Mouse (Mus musculus) 3134 (cell line): ENCODE results near the gene Fzd2.

Experiments
- DNase-seq: peaks from one replicate; pipeline ENCODE4 v3.0.0-alpha.2; 2011; ENCODE audit warnings: low spot score; ENCODE audit not compliant: insufficient read length; ENCODE audit errors: extremely low read depth

Fzd2 gene

DNA sequence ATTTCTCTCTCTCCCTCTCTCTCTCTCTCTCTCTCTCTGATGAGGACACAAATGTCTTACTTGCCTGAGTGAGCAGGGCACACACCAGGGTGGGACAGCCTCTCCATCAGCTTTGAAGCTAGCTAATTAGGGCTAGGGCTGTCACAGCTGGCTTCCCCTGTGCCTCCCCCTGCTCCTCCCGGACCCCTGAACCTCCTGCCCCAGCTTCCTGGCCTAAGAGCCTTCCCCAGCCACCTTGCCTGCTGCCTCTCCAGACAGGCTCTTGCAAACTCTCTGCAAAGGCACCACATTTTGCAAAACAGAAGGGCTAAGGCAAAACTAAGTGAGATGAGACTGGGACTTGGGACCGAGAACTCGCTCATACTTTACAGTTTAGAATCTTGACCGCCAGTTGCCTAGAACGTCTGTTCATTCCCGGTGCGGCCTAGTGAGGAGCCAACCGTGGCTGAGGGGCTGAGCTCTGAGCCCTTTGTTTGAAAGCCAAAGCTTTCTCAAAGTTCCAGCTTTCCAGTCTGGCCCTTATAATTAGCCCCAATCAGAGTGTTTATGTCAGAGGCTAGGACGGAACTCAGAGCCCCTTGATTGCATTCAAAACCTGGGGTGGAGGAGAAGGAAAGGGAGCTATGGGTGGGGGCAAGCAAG lies 6.6 kb downstream of the Fzd2 start:
- DNase-seq = no peak

DNA sequence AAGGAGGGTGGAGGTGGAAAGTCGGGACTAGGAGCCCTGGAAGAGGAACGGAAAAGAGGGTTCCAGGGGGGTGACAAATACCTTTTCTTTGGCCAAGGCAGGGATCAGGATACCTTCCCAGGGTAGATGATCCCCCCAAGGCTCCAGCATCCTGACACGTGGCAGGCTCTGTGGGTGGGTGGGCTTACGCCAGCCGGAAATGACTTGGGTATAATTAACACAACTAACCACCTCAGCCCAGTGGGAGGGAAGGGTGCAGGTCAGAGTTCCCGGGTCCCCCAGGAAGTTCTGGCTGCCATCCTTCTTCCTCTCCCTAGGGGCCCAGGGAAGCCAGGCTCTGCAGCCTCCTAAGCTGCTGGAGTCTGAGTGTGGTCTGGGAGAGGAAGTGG lies 7.1 kb downstream of the Fzd2 start:
- DNase-seq = no peak

DNA sequence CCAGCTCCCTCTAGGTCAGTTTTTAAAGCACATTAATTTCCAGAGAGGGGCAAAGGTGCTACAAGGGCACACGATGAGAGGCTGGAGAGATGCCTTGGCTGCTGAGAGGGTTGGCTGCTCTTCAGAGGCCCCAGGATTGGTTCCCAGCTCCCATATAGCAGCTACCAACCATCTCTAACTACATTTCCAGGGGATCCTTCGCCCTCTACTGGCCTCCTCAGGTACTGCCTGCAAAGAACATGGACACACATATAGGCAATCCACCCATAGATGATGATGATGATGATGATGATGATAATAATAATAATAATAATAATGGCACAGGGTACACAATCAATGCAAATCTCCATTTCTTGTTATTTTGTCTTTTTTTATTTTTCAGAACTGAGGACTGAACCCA lies 15.3 kb downstream of the Fzd2 start:
- no peak for DNase-seq

DNA sequence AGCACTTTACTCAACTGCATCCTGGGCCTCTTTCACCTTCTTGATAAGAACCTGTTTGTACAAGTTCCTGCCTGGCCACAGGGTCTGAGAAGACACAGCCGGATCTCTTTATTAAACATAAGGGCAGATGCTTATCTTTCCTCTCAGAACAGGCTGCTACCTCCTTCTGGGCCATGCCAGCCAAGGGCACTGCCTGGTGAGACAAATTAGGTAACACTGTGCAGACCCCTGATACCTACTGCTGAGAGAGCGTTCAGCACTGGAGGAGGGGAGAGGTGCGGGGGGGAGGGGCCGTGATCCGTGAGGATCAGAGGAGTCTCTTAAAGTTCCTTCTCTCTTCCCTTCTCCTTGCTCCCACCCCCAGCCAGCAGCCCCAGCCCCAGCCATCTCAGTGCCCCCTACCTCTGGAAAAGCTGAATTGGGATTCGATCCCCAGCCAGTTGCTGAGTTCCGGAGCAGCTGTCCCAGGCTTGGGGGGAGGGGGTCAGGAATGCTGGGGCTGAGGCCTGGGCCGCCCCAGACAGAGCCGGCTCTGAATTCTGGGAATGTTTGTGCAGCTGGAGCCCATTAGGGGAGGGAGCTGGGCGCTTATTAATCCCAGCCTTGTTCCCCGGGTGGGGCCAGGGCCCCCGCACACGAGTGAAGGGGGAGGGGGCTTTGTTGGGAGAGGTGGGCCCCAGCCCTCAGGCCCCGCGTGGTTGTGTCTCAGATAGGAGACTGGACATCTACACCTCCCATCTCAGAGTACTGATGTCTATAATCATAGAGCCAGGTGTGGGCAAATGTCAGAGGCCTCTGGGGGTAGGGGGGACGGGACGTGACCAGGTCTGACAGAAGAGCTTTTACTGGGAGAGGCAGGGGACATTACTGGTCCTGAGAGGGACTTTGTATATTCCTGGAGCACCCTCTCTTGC lies 19.9 kb downstream of the Fzd2 start:
- DNase-seq = no peak

DNA sequence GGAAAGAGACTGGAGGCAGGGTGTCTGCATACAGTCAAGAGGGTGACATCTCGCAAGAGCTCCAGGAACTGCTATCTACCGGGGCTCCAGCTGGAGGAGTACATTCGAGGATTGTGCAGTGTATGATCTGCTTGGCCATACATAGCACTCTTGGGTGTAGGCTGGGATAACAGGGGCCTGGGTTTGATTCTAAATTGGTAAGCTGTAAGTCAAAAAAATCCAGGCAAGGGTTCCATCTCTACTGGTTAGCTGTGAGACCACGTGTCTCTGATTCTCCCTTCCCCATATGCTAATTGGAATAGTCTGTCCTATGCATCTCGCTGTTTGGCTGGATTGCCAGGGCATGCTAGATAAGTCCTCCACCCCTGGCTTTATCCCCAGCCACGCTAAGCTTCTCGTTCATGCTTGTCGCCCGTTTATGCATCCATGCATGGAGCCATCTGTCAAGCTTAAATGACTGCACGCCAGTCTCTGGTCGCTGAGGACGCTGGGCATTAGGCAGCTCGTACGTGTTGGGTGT lies 20.8 kb downstream of the Fzd2 start:
- no peak for DNase-seq

DNA sequence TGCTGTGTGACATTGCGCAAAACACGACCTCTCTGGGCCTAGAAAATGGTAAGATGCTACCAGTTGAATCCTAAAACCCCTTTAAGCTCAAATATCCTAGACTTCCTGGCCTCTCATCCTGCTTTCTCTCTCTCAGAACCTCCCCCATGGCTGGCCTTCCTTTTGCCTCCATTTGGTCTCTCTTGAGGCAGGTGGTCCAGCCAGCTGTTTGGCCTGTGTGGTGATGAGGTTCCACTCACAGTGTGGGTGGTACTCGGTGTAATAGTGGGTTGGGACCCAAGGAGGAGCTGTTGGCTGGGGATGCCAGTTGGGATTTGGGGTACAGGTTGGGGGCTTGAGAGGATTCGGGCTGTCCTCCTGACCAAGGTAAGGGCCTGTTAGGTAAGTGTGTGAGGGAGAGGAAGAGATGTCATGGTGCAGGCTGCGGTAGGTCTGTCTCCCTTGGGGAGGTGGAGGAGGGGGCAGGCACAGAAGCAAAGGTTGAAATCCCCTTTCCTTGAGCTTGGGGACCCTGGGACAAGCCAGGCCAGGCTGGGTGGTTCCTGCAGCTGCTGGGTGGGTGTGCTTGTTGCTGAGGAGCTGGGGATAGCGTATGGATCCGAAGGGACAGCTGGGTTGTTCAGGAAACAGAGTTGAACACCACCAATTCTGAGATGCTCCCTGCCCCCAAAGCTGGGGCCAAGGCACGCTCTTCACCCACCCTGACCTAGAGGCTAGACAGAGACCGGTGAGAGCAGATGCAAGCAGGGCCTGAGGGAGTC lies 23.2 kb downstream of the Fzd2 start:
- no peak for DNase-seq

DNA sequence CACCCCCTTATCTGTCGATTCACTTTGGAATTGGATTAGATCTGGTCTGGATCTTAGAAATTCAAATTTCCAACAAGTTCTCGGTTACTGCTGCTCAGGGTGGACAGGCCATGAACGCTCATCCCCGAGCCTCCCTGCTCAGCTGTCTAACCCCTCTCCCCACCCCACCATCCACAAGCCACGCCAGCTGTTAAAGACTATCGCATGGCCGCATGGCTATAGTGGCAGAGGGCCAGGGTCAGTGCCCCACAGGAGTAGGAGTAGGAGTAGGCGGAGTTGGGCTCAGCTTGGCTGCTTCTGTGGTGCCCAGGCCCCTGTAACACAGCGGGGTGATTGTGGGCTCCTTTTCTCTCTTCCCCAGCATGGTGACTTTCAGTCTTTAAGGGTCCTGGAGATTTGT lies 24.3 kb downstream of the Fzd2 start:
- DNase-seq = no peak

DNA sequence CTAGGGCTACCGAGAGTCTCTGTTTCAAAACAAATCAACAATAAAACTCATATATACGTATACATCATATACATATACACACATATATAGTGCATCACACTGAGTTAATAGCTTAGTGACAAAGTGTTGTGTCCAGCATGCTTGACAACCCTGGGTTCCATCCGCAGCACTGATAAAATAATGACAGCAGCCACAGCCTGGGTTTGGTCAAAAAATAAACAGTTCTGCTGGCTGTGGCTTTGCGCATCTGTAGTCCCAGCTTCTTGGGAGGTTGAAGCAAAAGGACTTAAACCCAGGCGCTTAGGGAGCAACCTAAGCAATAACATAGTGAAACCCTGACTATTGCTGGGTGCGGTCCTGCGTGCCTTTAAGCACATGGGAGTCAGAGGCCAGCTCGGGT lies 25.2 kb downstream of the Fzd2 start:
- no peak for DNase-seq

DNA sequence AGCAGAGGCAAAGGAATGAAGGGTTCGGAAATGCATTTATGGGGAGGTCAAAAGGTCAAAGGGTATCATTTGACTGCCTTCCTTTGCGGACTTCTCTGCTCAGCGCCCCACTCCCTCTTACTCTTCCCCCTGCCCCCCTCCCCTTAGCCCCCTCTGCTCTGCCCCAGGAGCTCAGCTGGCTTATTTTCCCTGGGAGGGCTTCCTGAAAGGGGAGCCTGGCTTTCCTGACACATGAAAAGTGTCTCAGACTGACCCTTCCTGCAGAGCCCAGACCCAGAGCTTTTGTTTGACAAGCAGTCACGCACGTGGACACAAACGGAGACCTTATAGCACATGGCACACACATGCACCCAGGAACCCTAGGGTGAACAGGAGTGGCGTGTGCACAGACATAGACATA lies 26.5 kb downstream of the Fzd2 start:
- DNase-seq = no peak

DNA sequence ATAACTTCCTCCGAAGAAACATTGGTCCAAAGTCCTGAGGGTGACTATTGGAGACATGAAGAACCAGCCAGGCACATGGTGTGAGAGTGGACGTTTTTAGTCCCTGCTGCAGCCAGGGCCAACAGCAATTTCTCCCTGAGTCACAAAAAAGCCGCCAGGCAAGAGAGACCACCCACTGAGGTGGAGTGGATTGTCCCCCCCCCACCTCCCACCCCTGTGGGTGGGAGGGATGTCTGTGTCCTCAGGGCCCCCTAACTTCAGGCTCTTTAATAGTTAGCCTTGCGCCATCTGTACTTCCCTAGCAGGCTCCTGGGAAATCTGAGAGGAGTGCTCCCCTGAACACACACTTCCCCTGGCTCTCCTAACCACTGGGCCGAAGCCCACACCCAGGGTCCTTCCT lies 27.0 kb downstream of the Fzd2 start:
- DNase-seq = no peak

DNA sequence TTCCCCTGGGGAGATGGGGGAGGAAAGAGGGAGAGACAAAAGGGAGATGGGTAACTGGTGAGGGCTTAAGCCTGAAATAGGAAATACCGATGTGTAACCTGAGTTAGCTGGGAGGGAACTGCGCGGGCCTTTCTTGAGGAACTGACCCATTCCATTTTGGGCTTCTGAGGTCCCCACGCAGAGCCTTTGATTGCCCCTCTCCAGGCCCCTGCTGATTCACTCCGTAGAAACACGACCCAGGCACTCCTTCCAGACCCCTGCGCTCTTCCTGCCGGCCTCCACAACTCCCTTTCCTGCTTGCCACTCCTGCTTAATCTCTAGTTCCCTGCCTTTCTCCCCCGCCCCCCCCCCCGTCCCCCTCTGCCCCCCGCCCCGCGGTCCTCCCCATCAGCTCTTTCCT lies 28.5 kb downstream of the Fzd2 start:
- no peak for DNase-seq

DNA sequence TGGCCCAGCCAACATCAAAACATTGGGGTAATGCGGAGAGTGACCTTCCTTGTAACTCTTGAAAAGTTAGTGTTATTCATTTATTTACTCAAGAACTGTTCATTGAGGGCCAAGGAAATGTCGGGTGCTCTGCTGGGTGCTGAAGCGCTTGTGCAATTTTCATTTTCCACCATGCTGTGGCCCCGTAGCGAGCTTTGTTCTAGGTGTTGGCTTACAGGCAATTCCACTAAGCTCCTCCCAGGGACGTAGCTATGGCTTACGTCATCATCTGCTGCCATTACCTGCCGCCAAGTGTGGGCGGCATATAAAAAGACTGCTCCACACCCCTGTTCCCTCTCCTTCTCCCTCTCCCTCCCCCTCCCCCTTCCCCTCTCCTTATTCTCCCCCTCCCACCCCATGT lies 29.2 kb downstream of the Fzd2 start:
- DNase-seq = no peak

DNA sequence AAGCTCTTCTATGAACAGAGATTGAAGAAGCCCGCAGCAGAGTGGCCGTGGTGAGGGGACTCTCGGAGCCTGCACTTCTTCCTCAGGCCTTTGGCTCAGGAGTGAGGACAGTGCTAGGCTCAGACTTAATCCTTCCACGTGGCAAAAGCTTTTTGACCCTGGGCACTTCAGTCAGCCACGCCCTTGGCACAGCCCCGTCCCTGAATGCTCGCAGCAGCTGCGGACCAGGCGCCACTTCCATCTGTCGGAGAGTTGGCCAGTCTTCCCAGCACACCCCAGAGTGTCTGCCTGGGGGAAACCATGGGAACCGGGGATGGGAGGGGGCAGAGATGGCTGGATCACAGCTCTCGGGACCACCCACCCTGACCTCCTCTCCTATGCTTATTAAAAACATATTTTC lies 32.7 kb downstream of the Fzd2 start:
- DNase-seq = peak; percentile 47

DNA sequence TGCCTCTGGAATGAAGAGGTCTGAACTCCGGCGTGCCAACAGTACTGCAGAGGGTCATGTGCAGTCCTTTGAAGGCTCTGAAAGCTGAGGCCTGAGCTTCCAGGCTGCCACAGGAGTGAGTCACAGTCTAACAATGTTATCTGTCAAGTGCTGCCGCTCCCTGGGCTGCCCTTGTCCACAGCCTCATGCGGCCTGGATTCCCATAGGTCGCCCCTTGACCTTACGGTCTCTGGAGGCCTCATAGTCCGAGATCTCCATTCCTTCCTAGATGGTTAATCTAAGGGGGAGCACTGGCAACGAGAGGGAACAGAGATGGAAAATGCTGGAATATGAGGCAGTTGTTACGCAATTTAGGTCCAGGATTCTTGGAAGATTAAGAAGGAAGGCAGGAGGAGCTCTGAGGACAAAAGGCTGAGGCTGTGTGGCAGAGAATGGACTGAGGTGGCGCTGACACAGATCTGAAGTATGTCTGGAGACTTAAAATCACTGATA lies 39.7 kb downstream of the Fzd2 start:
- DNase-seq = peak; percentile 81

DNA sequence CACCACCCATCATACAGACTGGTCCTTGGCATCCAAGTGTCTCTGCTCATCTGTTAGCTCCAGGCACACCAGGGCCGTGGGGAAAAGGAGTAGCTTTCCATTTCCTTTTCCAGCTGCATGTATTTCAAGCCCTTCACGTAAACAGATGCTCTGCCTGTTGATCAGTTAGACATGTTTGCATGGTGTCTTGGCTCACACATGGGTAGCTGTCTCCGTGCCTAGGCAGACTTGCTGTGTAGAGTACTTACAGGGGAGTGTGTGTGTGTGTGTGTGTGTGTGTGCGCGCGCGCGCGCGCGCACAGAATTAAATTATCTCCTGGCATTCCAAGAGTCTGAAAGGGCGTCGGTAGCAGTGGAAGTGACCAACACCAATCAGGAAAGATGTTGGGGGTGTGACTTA lies 42.0 kb downstream of the Fzd2 start:
- no peak for DNase-seq

DNA sequence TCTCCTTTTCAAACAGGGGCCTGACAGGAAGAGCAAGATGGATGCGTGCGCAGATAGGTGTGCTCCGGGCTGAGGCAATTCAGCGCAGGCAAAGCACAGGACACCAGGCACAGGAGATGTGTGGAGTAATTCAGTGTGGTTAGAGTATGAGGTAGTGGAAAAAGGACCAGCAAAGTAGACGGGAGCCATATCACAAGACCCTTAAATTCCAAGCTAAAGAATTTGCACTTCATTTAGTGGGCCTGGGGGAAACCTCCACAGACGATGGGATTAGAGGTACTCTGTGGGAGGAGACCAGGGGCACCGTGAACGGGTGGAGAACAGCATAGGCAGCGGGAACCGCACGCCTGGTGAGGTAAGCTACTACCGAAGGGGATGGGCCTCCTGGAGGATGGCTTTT lies 43.7 kb downstream of the Fzd2 start:
- no peak for DNase-seq

DNA sequence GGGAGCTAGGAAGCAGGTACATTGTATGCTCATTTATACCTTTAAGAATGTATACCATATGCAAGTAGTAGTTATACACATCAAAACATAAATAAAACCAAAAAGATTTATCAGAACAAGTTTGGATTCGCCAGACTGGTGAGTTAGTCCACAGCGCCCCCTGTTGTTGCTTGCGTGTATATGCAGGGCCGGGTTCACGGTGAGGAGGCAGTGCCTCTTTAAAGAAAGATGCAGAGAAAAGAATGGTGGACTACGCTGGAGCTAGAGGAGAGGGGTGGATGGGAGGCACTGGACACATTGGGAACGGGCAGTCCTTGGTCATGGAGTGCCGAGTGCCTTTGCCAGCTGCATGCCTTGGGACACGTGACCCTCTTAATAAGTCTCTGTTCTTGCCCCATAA lies 47.2 kb downstream of the Fzd2 start:
- DNase-seq = peak; percentile 35

DNA sequence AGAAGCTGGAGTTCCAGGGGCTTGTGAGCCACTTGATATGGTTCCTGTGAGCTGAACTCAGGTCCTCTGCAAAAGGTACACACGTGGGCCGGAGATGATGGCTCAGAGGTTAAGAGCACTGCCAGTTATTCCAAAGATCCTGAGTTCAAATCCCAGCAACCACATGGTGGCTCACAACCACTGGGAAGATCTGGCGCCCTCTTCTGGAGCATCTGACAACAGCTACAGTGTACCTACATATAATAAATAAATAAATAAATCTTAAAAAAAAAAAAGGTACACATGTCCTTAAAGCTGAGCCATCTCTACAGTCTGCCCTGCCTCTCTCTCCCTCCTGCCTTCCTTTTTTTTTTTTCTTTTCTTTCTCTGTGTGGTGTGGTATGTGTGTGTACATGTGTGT lies 48.6 kb downstream of the Fzd2 start:
- no peak for DNase-seq

DNA sequence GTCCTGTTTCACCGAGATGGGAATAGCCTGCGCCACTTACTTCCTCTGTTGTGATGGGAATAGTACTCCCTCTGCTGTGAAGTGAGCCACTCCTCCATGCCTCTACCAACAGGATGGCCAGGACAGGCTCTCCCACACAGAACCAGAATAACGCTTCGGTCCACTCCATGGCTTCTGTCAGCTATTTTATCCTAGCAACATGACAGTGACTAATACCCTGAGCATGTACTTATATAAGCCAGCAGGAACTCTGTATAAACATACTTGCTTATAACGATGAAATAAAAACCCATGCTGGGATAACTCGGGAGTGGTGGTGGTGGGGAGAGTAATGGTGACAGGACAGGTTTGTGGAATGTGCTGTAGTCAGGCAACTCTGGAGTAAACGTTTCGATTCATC lies 51.7 kb downstream of the Fzd2 start:
- peak; percentile 57 for DNase-seq

DNA sequence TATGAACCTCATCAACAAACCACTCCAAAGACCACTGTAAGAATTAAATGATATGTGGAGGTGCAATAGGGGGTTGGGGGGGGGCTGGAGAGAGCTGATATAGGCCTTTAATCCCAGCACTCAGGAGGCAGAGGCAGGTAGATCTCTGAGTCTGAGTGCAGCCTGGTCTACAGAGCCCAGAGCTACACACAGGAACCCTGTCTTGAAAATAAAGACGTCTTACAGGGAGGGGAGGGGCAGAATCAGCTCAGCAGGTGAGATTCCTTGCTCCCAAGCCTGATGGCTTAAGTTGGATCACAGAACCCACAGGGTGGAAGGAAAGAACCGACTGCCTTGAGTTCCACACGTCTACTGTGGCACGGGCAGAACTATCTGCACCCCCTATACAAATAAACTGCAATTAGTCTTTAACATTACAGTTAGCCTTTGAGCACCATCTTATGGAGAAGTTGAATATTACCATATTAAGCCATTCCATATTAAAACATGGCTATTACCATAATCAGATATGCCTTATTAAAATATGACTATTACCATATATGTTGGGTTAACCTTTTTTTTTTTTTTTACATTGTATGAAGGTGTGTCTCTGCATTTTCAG lies 52.2 kb downstream of the Fzd2 start:
- DNase-seq = peak; percentile 53

DNA sequence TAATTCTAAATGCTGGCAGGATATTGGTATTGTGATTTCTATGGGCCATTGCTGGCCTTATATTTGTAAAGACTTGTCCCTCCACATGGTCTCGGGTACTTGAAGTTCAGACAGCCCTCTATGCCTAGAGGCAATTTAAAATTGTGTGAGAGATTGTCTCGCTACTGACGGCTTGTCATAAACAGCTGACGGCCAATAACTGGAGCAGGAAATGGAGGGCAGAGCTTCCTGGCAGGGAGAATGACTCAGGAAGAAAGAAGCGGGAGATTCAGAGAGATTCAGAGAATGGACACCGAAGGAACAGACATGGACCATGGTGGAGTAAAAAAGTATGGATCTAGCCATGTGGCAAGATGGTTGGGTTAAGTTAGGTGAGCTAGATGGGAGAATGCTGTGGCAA lies 52.7 kb downstream of the Fzd2 start:
- DNase-seq = peak; percentile 36
